Mouse (Mus musculus) megakaryocyte, embryonic 14.5 days (primary cell): ENCODE data around the gene Synj1.

Experiments
- FLI1 ChIP-seq: IDR thresholded peaks from 2 replicates; pipeline ENCODE4 v1.6.1; 2012; ENCODE audit warnings: low read length, inconsistent platforms, mixed read lengths
- GATA1 ChIP-seq: IDR thresholded peaks from 3 replicates; pipeline ENCODE4 v1.6.1; 2012; ENCODE audit warnings: mixed read lengths, low read length, inconsistent platforms, borderline replicate concordance

- TF ChIP-seq GATA1 (no peak), FLI1 (no peak)
Measured at GRCm38 (mm10) chr16:91004915-91005538, 6.1 kb downstream of the Synj1 start.
